Mouse (Mus musculus): ENCODE results near the gene Itpr3. TPM values are rescaled to one million over a fixed set of nuclear protein-coding genes. Genes with fewer than 3 reads are reported as not detected.

The Itpr3 gene
- polyA plus RNA-seq, 1 experiment from 2014 or later = 4.9 TPM

- Histone ChIP-seq H3K4me2 (no peak overlapping the region), H3K27me3 (peaks cover 8% of the 10 kb centered on the region; the same call in 1 of the 2 replicates), H3K27ac (no peak overlapping the region), H3K4me3 (no peak overlapping the region), H3K4me1 (peaks cover 44% of the 10 kb centered on the region), H3K9me3 (no peaks in the 10 kb centered on the region), H3K36me3 (no peaks in the 10 kb centered on the region), H3K9ac (no peak overlapping the region)
- ATAC-seq (ENCODE audit: borderline replicate concordance, extremely low read depth, low FRiP score, low TSS enrichment) = no peak
- WGBS = 47% methylated on average over 8 of the region's 8 CpGs
Observed at GRCm38 (mm10) chr17:27060698-27061097, 3.6 kb downstream of the Itpr3 start.

DNA sequence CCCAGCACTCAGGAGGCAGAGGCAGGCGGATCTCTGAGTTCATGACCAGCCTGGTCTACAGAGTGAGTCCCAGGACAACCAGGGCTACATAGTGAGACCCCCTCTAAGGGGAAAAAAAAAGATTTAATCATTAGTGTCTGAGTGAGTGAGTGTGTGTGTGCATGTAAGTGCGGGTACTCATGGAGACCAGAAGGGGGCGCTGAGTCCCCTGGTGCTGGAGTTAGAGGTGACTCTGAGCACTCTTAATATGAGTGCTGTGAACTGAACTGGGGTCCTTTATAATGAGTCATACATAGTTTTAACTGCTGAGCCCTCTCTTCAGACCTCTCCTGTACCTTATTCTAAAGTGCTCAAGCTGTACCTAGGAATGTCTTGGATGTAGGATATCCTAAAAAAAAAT, 4.6 kb downstream of the Itpr3 start:
- H3K9me3 ChIP-seq = no peaks in the 10 kb centered on the region
- no peak overlapping the region for H3K9ac ChIP-seq
- peaks cover 8% of the 10 kb centered on the region; the same call in 1 of the 2 replicates for H3K27me3 ChIP-seq
- H3K27ac ChIP-seq = no peak overlapping the region
- H3K4me2 ChIP-seq = no peak overlapping the region
- ATAC-seq (ENCODE audit: borderline replicate concordance, extremely low read depth, low FRiP score, low TSS enrichment) = no peak
- H3K4me3 ChIP-seq = no peak overlapping the region
- H3K36me3 ChIP-seq = no peaks in the 10 kb centered on the region
- 87% methylated on average over 3 of the region's 3 CpGs for WGBS
- H3K4me1 ChIP-seq = peaks cover 40% of the 10 kb centered on the region

DNA sequence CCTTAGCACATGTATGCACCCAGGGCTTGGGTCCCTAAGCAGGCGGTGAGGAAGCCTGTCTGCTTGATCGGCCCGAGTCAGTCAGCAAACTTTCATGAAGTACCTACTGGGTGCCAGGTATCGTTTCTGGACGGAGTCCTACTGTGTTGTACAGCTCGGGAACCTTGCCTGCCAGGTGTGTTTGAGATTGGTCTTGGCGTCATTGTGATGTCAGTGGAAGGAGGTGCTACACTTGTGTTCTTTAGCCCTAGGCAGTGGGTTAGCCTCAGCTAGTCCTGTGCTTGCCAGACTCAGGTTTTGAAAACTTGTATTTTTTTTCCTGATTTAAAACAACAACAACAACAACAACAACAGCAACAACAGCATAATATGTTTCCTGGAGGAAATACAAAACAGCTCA, 5.6 kb downstream of the Itpr3 start:
- peaks cover 40% of the 10 kb centered on the region for H3K4me1 ChIP-seq
- WGBS = 88% methylated on average over 7 of the region's 7 CpGs
- peaks cover 8% of the 10 kb centered on the region; the same call in 1 of the 2 replicates for H3K27me3 ChIP-seq
- ATAC-seq (ENCODE audit: borderline replicate concordance, extremely low read depth, low FRiP score, low TSS enrichment) = no peak
- no peak overlapping the region for H3K9ac ChIP-seq
- no peak overlapping the region for H3K4me3 ChIP-seq
- no peak overlapping the region for H3K4me2 ChIP-seq
- no peaks in the 10 kb centered on the region for H3K9me3 ChIP-seq
- H3K27ac ChIP-seq = no peak overlapping the region
- H3K36me3 ChIP-seq = no peaks in the 10 kb centered on the region

DNA sequence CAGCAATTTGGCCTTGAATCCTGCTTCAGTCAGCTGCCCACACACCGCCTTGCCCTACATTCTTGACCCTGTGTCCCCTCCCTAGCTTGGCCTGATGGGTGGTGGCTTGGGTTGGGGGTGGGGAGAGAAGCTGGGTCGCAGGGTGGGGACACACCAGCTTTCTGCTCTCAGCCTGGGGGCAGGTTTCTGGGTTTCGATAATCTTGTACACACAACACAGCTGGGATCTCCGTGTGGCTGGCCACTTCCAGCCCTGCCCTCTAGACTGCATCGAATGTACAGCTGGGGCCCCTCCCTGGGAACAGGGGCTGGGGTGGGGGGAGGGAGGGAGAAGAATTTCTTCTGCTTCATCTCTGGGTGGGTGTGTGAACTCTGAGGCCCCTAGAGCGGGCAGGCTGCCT, 6.6 kb downstream of the Itpr3 start:
- no peaks in the 10 kb centered on the region for H3K27me3 ChIP-seq
- 18% methylated on average over 6 of the region's 6 CpGs for WGBS
- no peak overlapping the region for H3K4me2 ChIP-seq
- H3K9me3 ChIP-seq = no peaks in the 10 kb centered on the region
- H3K36me3 ChIP-seq = no peaks in the 10 kb centered on the region
- H3K4me3 ChIP-seq = no peak overlapping the region
- no peak overlapping the region for H3K9ac ChIP-seq
- peak overlapping the region; percentile 44 for H3K27ac ChIP-seq
- 0 out of 2 replicates have a peak, but pooled peaks have one; percentile 21 for ATAC-seq (ENCODE audit: borderline replicate concordance, extremely low read depth, low FRiP score, low TSS enrichment)
- H3K4me1 ChIP-seq = peaks cover 30% of the 10 kb centered on the region

DNA sequence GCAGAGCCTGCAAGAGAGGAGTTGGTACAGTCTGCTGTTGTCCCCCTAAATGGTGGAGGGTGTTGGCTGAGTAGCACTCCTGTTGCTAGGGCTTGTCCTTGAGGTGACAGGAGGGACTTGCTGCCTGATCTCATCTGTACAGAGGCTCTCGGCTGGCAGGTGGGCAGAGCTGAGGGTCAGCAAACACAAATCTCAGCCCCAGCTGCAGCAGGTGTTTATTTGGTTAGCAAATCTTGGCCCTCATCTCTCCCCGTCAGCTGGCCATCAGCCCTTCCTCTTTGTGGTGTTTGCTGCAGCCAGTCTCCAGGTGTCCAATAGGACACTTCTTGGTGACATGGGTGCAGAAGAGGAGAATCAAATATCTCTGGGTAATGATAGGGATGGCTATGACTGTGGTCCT, 7.1 kb downstream of the Itpr3 start:
- no peaks in the 10 kb centered on the region for H3K9me3 ChIP-seq
- H3K9ac ChIP-seq = no peak overlapping the region
- 0 out of 2 replicates have a peak, but pooled peaks have one; percentile 31 for ATAC-seq (ENCODE audit: borderline replicate concordance, extremely low read depth, low FRiP score, low TSS enrichment)
- H3K27me3 ChIP-seq = no peaks in the 10 kb centered on the region
- no peaks in the 10 kb centered on the region for H3K36me3 ChIP-seq
- peak overlapping the region; percentile 44; the same call in 1 of the 2 replicates for H3K27ac ChIP-seq
- H3K4me3 ChIP-seq = no peak overlapping the region
- H3K4me2 ChIP-seq = no peak overlapping the region
- H3K4me1 ChIP-seq = peaks cover 25% of the 10 kb centered on the region
- WGBS = 38% methylated on average over 2 of the region's 2 CpGs

GRCm38 (mm10) chr17:27066065-27066464, 9.0 kb downstream of the Itpr3 start:
- no peak overlapping the region for H3K4me3 ChIP-seq
- H3K27ac ChIP-seq = no peak overlapping the region
- ATAC-seq (ENCODE audit: borderline replicate concordance, extremely low read depth, low FRiP score, low TSS enrichment) = no peak
- peaks cover 12% of the 10 kb centered on the region; the same call in 1 of the 2 replicates for H3K4me1 ChIP-seq
- no peaks in the 10 kb centered on the region for H3K9me3 ChIP-seq
- H3K36me3 ChIP-seq = no peaks in the 10 kb centered on the region
- H3K4me2 ChIP-seq = no peak overlapping the region
- 60% methylated on average over 7 of the region's 7 CpGs for WGBS
- no peaks in the 10 kb centered on the region for H3K27me3 ChIP-seq
- H3K9ac ChIP-seq = no peak overlapping the region

- H3K36me3 ChIP-seq = no peaks in the 10 kb centered on the region
- H3K9me3 ChIP-seq = no peaks in the 10 kb centered on the region
- 87% methylated on average over 5 of the region's 5 CpGs for WGBS
- H3K27me3 ChIP-seq = no peaks in the 10 kb centered on the region
- ATAC-seq (ENCODE audit: borderline replicate concordance, extremely low read depth, low FRiP score, low TSS enrichment) = no peak
- peaks cover 1% of the 10 kb centered on the region; the same call in 1 of the 2 replicates for H3K4me1 ChIP-seq
- no peak overlapping the region for H3K4me3 ChIP-seq
- no peak overlapping the region for H3K9ac ChIP-seq
- no peak overlapping the region for H3K4me2 ChIP-seq
- no peak overlapping the region for H3K27ac ChIP-seq
Observed at GRCm38 (mm10) chr17:27069071-27069470, 12.0 kb downstream of the Itpr3 start.

- H3K9ac ChIP-seq = no peak overlapping the region
- H3K4me1 ChIP-seq = no peaks in the 10 kb centered on the region
- ATAC-seq (ENCODE audit: borderline replicate concordance, extremely low read depth, low FRiP score, low TSS enrichment) = no peak
- H3K27me3 ChIP-seq = no peaks in the 10 kb centered on the region
- no peak overlapping the region for H3K4me3 ChIP-seq
- H3K9me3 ChIP-seq = no peaks in the 10 kb centered on the region
- no peak overlapping the region for H3K27ac ChIP-seq
- WGBS = 84% methylated on average over 7 of the region's 7 CpGs
- no peaks in the 10 kb centered on the region for H3K36me3 ChIP-seq
- H3K4me2 ChIP-seq = no peak overlapping the region
Observed at GRCm38 (mm10) chr17:27070913-27071312, 13.8 kb downstream of the Itpr3 start.

GRCm38 (mm10) chr17:27071630-27072029, 14.5 kb downstream of the Itpr3 start:
- WGBS = 42% methylated on average over 6 of the region's 6 CpGs
- H3K36me3 ChIP-seq = no peaks in the 10 kb centered on the region

GRCm38 (mm10) chr17:27072363-27072762, 15.3 kb downstream of the Itpr3 start:
- H3K4me1 ChIP-seq = no peaks in the 10 kb centered on the region
- H3K36me3 ChIP-seq = no peaks in the 10 kb centered on the region
- no peak overlapping the region for H3K4me3 ChIP-seq
- no peak overlapping the region for H3K9ac ChIP-seq
- no peak overlapping the region for H3K4me2 ChIP-seq
- 90% methylated on average over 8 of the region's 8 CpGs for WGBS
- H3K9me3 ChIP-seq = no peaks in the 10 kb centered on the region
- H3K27ac ChIP-seq = no peak overlapping the region
- no peaks in the 10 kb centered on the region for H3K27me3 ChIP-seq
- no peak for ATAC-seq (ENCODE audit: borderline replicate concordance, extremely low read depth, low FRiP score, low TSS enrichment)

More at GRCm38 (mm10) chr17:27071630-27072029, 14.5 kb downstream of the Itpr3 start:
- Histone ChIP-seq H3K4me3 (no peak overlapping the region), H3K9me3 (no peaks in the 10 kb centered on the region), H3K27ac (no peak overlapping the region), H3K9ac (no peak overlapping the region), H3K27me3 (no peaks in the 10 kb centered on the region), H3K4me1 (no peaks in the 10 kb centered on the region), H3K4me2 (no peak overlapping the region)
- ATAC-seq (ENCODE audit: borderline replicate concordance, extremely low read depth, low FRiP score, low TSS enrichment) = no peak

- no peak overlapping the region for H3K27ac ChIP-seq
- no peak overlapping the region for H3K4me3 ChIP-seq
- H3K9ac ChIP-seq = no peak overlapping the region
- H3K4me1 ChIP-seq = no peaks in the 10 kb centered on the region
- 81% methylated on average over 5 of the region's 5 CpGs for WGBS
- no peak for ATAC-seq (ENCODE audit: borderline replicate concordance, extremely low read depth, low FRiP score, low TSS enrichment)
- H3K36me3 ChIP-seq = no peaks in the 10 kb centered on the region
- H3K4me2 ChIP-seq = no peak overlapping the region
- no peaks in the 10 kb centered on the region for H3K9me3 ChIP-seq
- H3K27me3 ChIP-seq = no peaks in the 10 kb centered on the region
Observed at GRCm38 (mm10) chr17:27073126-27073525, 16.0 kb downstream of the Itpr3 start.

DNA sequence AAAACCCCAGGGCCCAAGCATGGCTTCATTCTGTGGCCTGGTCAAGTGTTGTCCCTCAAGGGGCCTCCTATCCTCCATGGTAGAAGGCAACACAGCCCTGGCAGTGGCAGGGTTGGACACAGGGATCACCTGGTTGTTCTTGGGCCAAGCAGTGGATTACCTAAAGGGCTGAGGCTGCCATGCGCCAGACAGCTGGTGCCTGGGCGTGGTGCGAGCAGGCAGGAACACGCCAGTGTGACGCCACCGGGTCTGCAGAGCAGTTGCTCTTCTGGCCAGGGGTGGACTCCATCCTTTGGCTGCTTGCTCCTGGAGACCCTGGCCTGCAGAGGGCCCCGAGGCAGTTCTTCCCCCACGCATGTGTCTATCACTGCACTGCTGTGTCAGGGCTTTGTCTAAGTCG, 16.7 kb downstream of the Itpr3 start:
- no peak overlapping the region for H3K9ac ChIP-seq
- H3K27me3 ChIP-seq = no peaks in the 10 kb centered on the region
- no peaks in the 10 kb centered on the region for H3K9me3 ChIP-seq
- H3K4me3 ChIP-seq = no peak overlapping the region
- WGBS = 63% methylated on average over 9 of the region's 9 CpGs
- H3K4me2 ChIP-seq = no peak overlapping the region
- no peaks in the 10 kb centered on the region for H3K4me1 ChIP-seq
- no peaks in the 10 kb centered on the region for H3K36me3 ChIP-seq
- ATAC-seq (ENCODE audit: borderline replicate concordance, extremely low read depth, low FRiP score, low TSS enrichment) = no peak
- no peak overlapping the region for H3K27ac ChIP-seq

- H3K9me3 ChIP-seq = no peaks in the 10 kb centered on the region
- ATAC-seq (ENCODE audit: borderline replicate concordance, extremely low read depth, low FRiP score, low TSS enrichment) = no peak
- no peak overlapping the region for H3K9ac ChIP-seq
- H3K4me3 ChIP-seq = no peak overlapping the region
- no peaks in the 10 kb centered on the region for H3K36me3 ChIP-seq
- H3K4me1 ChIP-seq = no peaks in the 10 kb centered on the region
- no peak overlapping the region for H3K4me2 ChIP-seq
- 59% methylated on average over 6 of the region's 6 CpGs for WGBS
- H3K27ac ChIP-seq = no peak overlapping the region
- H3K27me3 ChIP-seq = no peaks in the 10 kb centered on the region
Observed at GRCm38 (mm10) chr17:27074236-27074635, 17.1 kb downstream of the Itpr3 start.

All from lung, embryonic 15.5 days (tissue).